In the genomic region with DNA sequence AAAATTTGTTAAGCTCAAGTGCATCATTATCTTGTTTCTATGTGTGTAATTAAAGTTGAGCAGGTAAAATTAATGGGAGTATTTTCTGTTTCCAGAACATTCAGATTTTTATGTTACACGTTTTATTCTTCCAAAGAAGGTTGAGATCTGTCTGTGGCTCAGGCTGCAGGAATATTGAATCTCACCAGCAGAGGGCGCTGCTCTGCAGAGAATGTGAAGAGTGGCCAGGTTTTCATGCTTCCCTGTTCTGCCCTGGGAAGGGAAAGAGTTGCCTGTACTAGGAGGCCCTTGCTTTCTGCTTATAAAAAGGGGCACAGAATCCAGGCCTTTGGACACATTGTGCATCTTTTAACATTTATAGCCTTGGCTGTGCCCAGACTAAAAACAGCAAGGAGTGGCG, we compare ENCODE assay signal across 8 mouse cellular contexts.
DNase-seq lines count a peak whose midpoint lies in the region; ATAC-seq and TF ChIP-seq lines count a peak whose summit lies in the region.

No protein-coding gene starts in this region.

- no peak for TF ChIP-seq POLR2A in cerebellum, adult 2 months (IDR thresholded peaks at IDR 0.05; ENCODE audit: borderline replicate concordance, insufficient read depth, low read length)

- H3K27ac ChIP-seq in midbrain, embryonic 14.5 days (replicated peaks; ENCODE audit: low read depth, low read length), result no peak overlapping the region
- no peak overlapping the region for H3K27ac ChIP-seq in midbrain, embryonic 13.5 days
- H3K27ac ChIP-seq in cerebellum, adult 2 months (ENCODE audit: insufficient read depth, low read length), result no peak overlapping the region
- H3K27ac ChIP-seq in intestine, postnatal 0 days (ENCODE audit: low read depth, low read length), result no peak overlapping the region
- no peak overlapping the region for H3K27ac ChIP-seq in neural tube, embryonic 11.5 days (ENCODE audit: low read depth, low read length)

- no peak overlapping the region for H3K9ac ChIP-seq in midbrain, embryonic 14.5 days (replicated peaks; ENCODE audit: low read length)
- no peak overlapping the region for H3K9ac ChIP-seq in midbrain, embryonic 13.5 days (replicated peaks)
- no peak overlapping the region for H3K9ac ChIP-seq in intestine, postnatal 0 days (ENCODE audit: low read depth, low read length)
- H3K9ac ChIP-seq in neural tube, embryonic 11.5 days (ENCODE audit: low read length), result no peak overlapping the region

- peaks cover 7% of the 10 kb centered on the region; the same call in 1 of the 2 replicates for H3K4me1 ChIP-seq in midbrain, embryonic 14.5 days (ENCODE audit: control insufficient read depth, insufficient read depth, low read length)
- peaks cover 13% of the 10 kb centered on the region for H3K4me1 ChIP-seq in midbrain, embryonic 13.5 days (replicated peaks)
- H3K4me1 ChIP-seq in cerebellum, adult 2 months (ENCODE audit: control insufficient read depth, insufficient read depth, low read length), result no peaks in the 10 kb centered on the region; the same call in 1 of the 2 replicates
- 0 out of 2 replicates have a peak, but pooled peaks cover under 1% of the 10 kb centered on the region for H3K4me1 ChIP-seq in intestine, postnatal 0 days (replicated peaks; ENCODE audit: control insufficient read depth, insufficient read depth, low read length)
- H3K4me1 ChIP-seq in neural tube, embryonic 11.5 days (ENCODE audit: control insufficient read depth, insufficient read depth, low read length), result peaks cover 12% of the 10 kb centered on the region

- ATAC-seq in midbrain, embryonic 14.5 days (ENCODE audit: low FRiP score, low TSS enrichment), result no peak
- no peak for ATAC-seq in midbrain, embryonic 13.5 days
- ATAC-seq in intestine, postnatal 0 days, result peak; percentile 57
- ATAC-seq in neural tube, embryonic 11.5 days (ENCODE audit: insufficient read depth, low FRiP score, low TSS enrichment), result no peak

- DNase-seq in midbrain, embryonic 14.5 days, result peak; percentile 94
- peak; percentile 72 to 85 for DNase-seq in cerebellum, adult 2 months
- peak; percentile 20 to 82 for DNase-seq in frontal cortex, postnatal 10 days (ENCODE audit: low spot score in 2 of 2)
- peak; percentile 76 to 83 for DNase-seq in left cerebral cortex, postnatal 36 days (ENCODE audit: low spot score in 2 of 2)
- peak; percentile 84 for DNase-seq in neural tube, embryonic 11.5 days (ENCODE audit: low spot score)
- DNase-seq in testis, postnatal 10 days (ENCODE audit: low spot score), result peak; percentile 94

- 39% methylated on average over 3 of the region's 3 CpGs for WGBS in midbrain, embryonic 14.5 days
- WGBS in midbrain, embryonic 13.5 days, result 36% methylated on average over 3 of the region's 3 CpGs
- 32% methylated on average over 3 of the region's 3 CpGs for WGBS in cerebellum, adult 2 months
- WGBS in intestine, postnatal 0 days, result 28% methylated on average over 3 of the region's 3 CpGs
- WGBS in neural tube, embryonic 11.5 days, result 36% methylated on average over 3 of the region's 3 CpGs

- H3K4me3 ChIP-seq in midbrain, embryonic 14.5 days (replicated peaks; ENCODE audit: low read depth, low read length), result no peak overlapping the region
- no peak overlapping the region for H3K4me3 ChIP-seq in midbrain, embryonic 13.5 days (replicated peaks)
- no peak overlapping the region for H3K4me3 ChIP-seq in cerebellum, adult 2 months (replicated peaks; ENCODE audit: insufficient read depth, low read depth, low read length)
- H3K4me3 ChIP-seq in intestine, postnatal 0 days (ENCODE audit: low read depth, low read length), result no peak overlapping the region
- no peak overlapping the region for H3K4me3 ChIP-seq in neural tube, embryonic 11.5 days (ENCODE audit: low read depth, low read length)

- intact Hi-C loops in left cerebral cortex, postnatal 36 days (cut with DNase I), result loop anchor here (1.0 kb wide), 2 partner anchors 79 to 154 kb away; partner anchors contain the start of genes Ttc19 and Zswim7

- H3K27me3 ChIP-seq in midbrain, embryonic 14.5 days (ENCODE audit: control insufficient read depth, insufficient read depth, low read length), result no peaks in the 10 kb centered on the region
- peaks cover 6% of the 10 kb centered on the region; the same call in 1 of the 2 replicates for H3K27me3 ChIP-seq in midbrain, embryonic 13.5 days
- H3K27me3 ChIP-seq in cerebellum, adult 2 months (ENCODE audit: control insufficient read depth, insufficient read depth, low read length), result no peaks in the 10 kb centered on the region
- H3K27me3 ChIP-seq in intestine, postnatal 0 days (replicated peaks; ENCODE audit: control insufficient read depth, insufficient read depth, low read length), result no peaks in the 10 kb centered on the region
- no peaks in the 10 kb centered on the region for H3K27me3 ChIP-seq in neural tube, embryonic 11.5 days (ENCODE audit: control insufficient read depth, insufficient read depth, low read length)

- no peaks in the 10 kb centered on the region for H3K9me3 ChIP-seq in midbrain, embryonic 14.5 days (ENCODE audit: control insufficient read depth, low read length)
- no peaks in the 10 kb centered on the region for H3K9me3 ChIP-seq in midbrain, embryonic 13.5 days
- H3K9me3 ChIP-seq in intestine, postnatal 0 days (ENCODE audit: control insufficient read depth), result no peaks in the 10 kb centered on the region
- H3K9me3 ChIP-seq in neural tube, embryonic 11.5 days (ENCODE audit: control insufficient read depth, low read length), result no peaks in the 10 kb centered on the region

- peak; percentile 87 for TF ChIP-seq CTCF in cerebellum, adult 2 months (IDR thresholded peaks at IDR 0.05; ENCODE audit: borderline replicate concordance, insufficient read depth, low read depth, low read length)
- TF ChIP-seq CTCF in intestine, postnatal 0 days (IDR thresholded peaks at IDR 0.05; ENCODE audit: low read depth), result peak; percentile 96

- no peak overlapping the region for H3K4me2 ChIP-seq in midbrain, embryonic 14.5 days (ENCODE audit: low read length)
- no peak overlapping the region for H3K4me2 ChIP-seq in midbrain, embryonic 13.5 days (replicated peaks)
- H3K4me2 ChIP-seq in intestine, postnatal 0 days (replicated peaks; ENCODE audit: low read depth), result no peak overlapping the region
- H3K4me2 ChIP-seq in neural tube, embryonic 11.5 days (ENCODE audit: low read depth), result no peak overlapping the region

- peaks cover 8% of the 10 kb centered on the region for H3K36me3 ChIP-seq in midbrain, embryonic 14.5 days (ENCODE audit: control insufficient read depth, insufficient read depth, low read length)
- H3K36me3 ChIP-seq in midbrain, embryonic 13.5 days, result peaks cover 10% of the 10 kb centered on the region
- peaks cover 9% of the 10 kb centered on the region; the same call in 1 of the 2 replicates for H3K36me3 ChIP-seq in intestine, postnatal 0 days (ENCODE audit: control insufficient read depth, insufficient read depth)
- no peaks in the 10 kb centered on the region for H3K36me3 ChIP-seq in neural tube, embryonic 11.5 days (ENCODE audit: control insufficient read depth, insufficient read depth, low read length)
